Mouse (Mus musculus) MEL (cell line): ENCODE results near the gene Tspoap1. TPM values are rescaled to one million over a fixed set of nuclear protein-coding genes. Genes with fewer than 3 reads are reported as not detected.

ENCODE experiments used
- DNase-seq: peaks from one replicate; pipeline ENCODE4 v3.0.0; 2011; ENCODE audit warnings: low read depth, low spot score
- H3K27ac ChIP-seq: 2 replicates; pipeline ENCODE4 v1.5.1; 2012; ENCODE audit warnings: low read depth, mild to moderate bottlenecking, control low read depth, low read length, moderate library complexity; ENCODE audit not compliant: control insufficient read depth
- H3K27me3 ChIP-seq, 2 experiments: fragments of 150-350 bp in 1 of 2; sonication (generic) in 1 of 2; 2 replicates each; pipeline ENCODE4 v1.6.1; 2012; ENCODE audit warnings: low read length in 2 of 2, mild to moderate bottlenecking in 2 of 2, improper control_type of control experiment in 1 of 2, moderate library complexity in 1 of 2; ENCODE audit not compliant: insufficient read depth in 2 of 2, control insufficient read depth in 1 of 2
- H3K36me3 ChIP-seq, 2 experiments: 2 replicates each; pipeline ENCODE4 v1.6.1; 2012 to 2014; ENCODE audit warnings: low read length in 2 of 2, improper control_type of control experiment in 1 of 2, inconsistent platforms in 1 of 2, mild to moderate bottlenecking in 1 of 2; ENCODE audit not compliant: insufficient read depth in 2 of 2, control insufficient read depth in 1 of 2
- H3K4me1 ChIP-seq, 2 experiments: fragments of 150-350 bp in 1 of 2; sonication (generic) in 1 of 2; 2 replicates each; pipeline ENCODE4 v1.6.1; 2012; ENCODE audit warnings: low read length in 2 of 2, improper control_type of control experiment in 1 of 2, mild to moderate bottlenecking in 1 of 2; ENCODE audit not compliant: insufficient read depth in 2 of 2, control insufficient read depth in 1 of 2
- H3K4me3 ChIP-seq, 2 experiments: fragments of 150-350 bp in 1 of 2; sonication (generic) in 1 of 2; 2 replicates each; pipeline ENCODE4 v1.5.1; 2012; ENCODE audit warnings: low read depth in 2 of 2, low read length in 2 of 2, mild to moderate bottlenecking in 2 of 2, moderate library complexity in 2 of 2, control low read depth in 1 of 2, improper control_type of control experiment in 1 of 2; ENCODE audit not compliant: control insufficient read depth in 1 of 2, insufficient read depth in 1 of 2
- H3K79me2 ChIP-seq: 2 replicates; pipeline ENCODE4 v1.6.1; 2012; ENCODE audit warnings: mild to moderate bottlenecking, low read length, moderate library complexity; ENCODE audit not compliant: control insufficient read depth, poor library complexity, insufficient read depth
- H3K9ac ChIP-seq: 2 replicates; pipeline ENCODE4 v1.6.1; 2012; ENCODE audit warnings: low read depth, mild to moderate bottlenecking, control low read depth, low read length, moderate library complexity; ENCODE audit not compliant: control insufficient read depth, poor library complexity, severe bottlenecking
- H3K9me3 ChIP-seq: fragments of 150-350 bp; sonication (generic); replicated peaks from 2 replicates; pipeline ENCODE4 v1.6.1; 2012; ENCODE audit warnings: mild to moderate bottlenecking, low read length, improper control_type of control experiment, moderate library complexity; ENCODE audit not compliant: insufficient read depth
- BHLHE40 ChIP-seq: IDR thresholded peaks from 2 replicates; pipeline ENCODE4 v1.6.1; 2012; ENCODE audit warnings: low read depth, mild to moderate bottlenecking, inconsistent platforms, low read length, improper control_type of control experiment, borderline replicate concordance
- CHD1 ChIP-seq: IDR thresholded peaks from 2 replicates; pipeline ENCODE4 v1.6.1; 2012; ENCODE audit warnings: low read depth, mild to moderate bottlenecking, inconsistent platforms, low read length, improper control_type of control experiment
- CHD2 ChIP-seq: IDR thresholded peaks from 2 replicates; pipeline ENCODE4 v1.6.1; 2011; ENCODE audit warnings: low read length, improper control_type of control experiment
- E2F4 ChIP-seq: IDR thresholded peaks from 2 replicates; pipeline ENCODE4 v1.6.1; 2011; ENCODE audit warnings: low read depth, low read length, improper control_type of control experiment, borderline replicate concordance
- ELF1 ChIP-seq: IDR thresholded peaks from 2 replicates; pipeline ENCODE4 v1.6.1; 2014; ENCODE audit warnings: low read depth, mild to moderate bottlenecking, inconsistent platforms, low read length, improper control_type of control experiment, moderate library complexity
- EP300 ChIP-seq, 2 experiments: IDR thresholded peaks; 2 replicates each; pipeline ENCODE4 v1.6.1; 2011; ENCODE audit warnings: improper control_type of control experiment in 2 of 2, low read length in 2 of 2, low read depth in 1 of 2, mild to moderate bottlenecking in 1 of 2
- ETS1 ChIP-seq: IDR thresholded peaks from 2 replicates; pipeline ENCODE4 v1.6.1; 2012; ENCODE audit warnings: low read depth, mild to moderate bottlenecking, inconsistent platforms, low read length, improper control_type of control experiment, moderate library complexity
- GABPA ChIP-seq: IDR thresholded peaks from 2 replicates; pipeline ENCODE4 v1.6.1; 2012; ENCODE audit warnings: low read depth, mild to moderate bottlenecking, inconsistent platforms, low read length, improper control_type of control experiment, moderate library complexity
- GATA1 ChIP-seq: IDR thresholded peaks from 2 replicates; pipeline ENCODE4 v1.6.1; 2011; ENCODE audit warnings: low read depth, low read length, improper control_type of control experiment
- HCFC1 ChIP-seq: IDR thresholded peaks from 2 replicates; pipeline ENCODE4 v1.6.1; 2012; ENCODE audit warnings: low read depth, mild to moderate bottlenecking, inconsistent platforms, low read length, improper control_type of control experiment, moderate library complexity
- MAZ ChIP-seq: IDR thresholded peaks from 2 replicates; pipeline ENCODE4 v1.6.1; 2012; ENCODE audit warnings: low read depth, mild to moderate bottlenecking, inconsistent platforms, low read length, improper control_type of control experiment
- MEF2A ChIP-seq: IDR thresholded peaks from 2 replicates; pipeline ENCODE4 v1.6.1; 2014; ENCODE audit warnings: low read depth, mild to moderate bottlenecking, inconsistent platforms, low read length, improper control_type of control experiment; ENCODE audit not compliant: poor library complexity, insufficient replicate concordance, severe bottlenecking; ENCODE audit errors: extremely low read depth
- MXI1 ChIP-seq: IDR thresholded peaks from 2 replicates; pipeline ENCODE4 v1.6.1; 2011; ENCODE audit warnings: mild to moderate bottlenecking, low read depth, low read length, improper control_type of control experiment
- MYB ChIP-seq: IDR thresholded peaks from 2 replicates; pipeline ENCODE4 v1.6.1; 2011; ENCODE audit warnings: mild to moderate bottlenecking, low read depth, low read length, improper control_type of control experiment
- MYC ChIP-seq: IDR thresholded peaks from 2 replicates; pipeline ENCODE4 v1.6.1; 2011; ENCODE audit warnings: low read depth, mild to moderate bottlenecking, low read length, improper control_type of control experiment, moderate library complexity
- NELFE ChIP-seq: IDR thresholded peaks from 2 replicates; pipeline ENCODE4 v1.6.1; 2011; ENCODE audit warnings: low read depth, low read length, improper control_type of control experiment
- RAD21 ChIP-seq: IDR thresholded peaks from 2 replicates; pipeline ENCODE4 v1.6.1; 2011; ENCODE audit warnings: mild to moderate bottlenecking, low read depth, low read length, improper control_type of control experiment
- TAL1 ChIP-seq: IDR thresholded peaks from 2 replicates; pipeline ENCODE4 v1.6.1; 2012; ENCODE audit warnings: mild to moderate bottlenecking, inconsistent platforms, low read length, moderate library complexity, mixed read lengths
- USF1 ChIP-seq: IDR thresholded peaks from 2 replicates; pipeline ENCODE4 v1.6.1; 2014; ENCODE audit warnings: low read depth, mild to moderate bottlenecking, inconsistent platforms, low read length, improper control_type of control experiment, moderate library complexity
- USF2 ChIP-seq, 2 experiments: IDR thresholded peaks; 2 replicates each; pipeline ENCODE4 v1.6.1; 2011 to 2012; ENCODE audit warnings: improper control_type of control experiment in 2 of 2, low read length in 2 of 2, borderline replicate concordance in 1 of 2, inconsistent platforms in 1 of 2, low read depth in 1 of 2, mild to moderate bottlenecking in 1 of 2; ENCODE audit not compliant: insufficient read depth in 1 of 2
- ZC3H11A ChIP-seq: IDR thresholded peaks from 2 replicates; pipeline ENCODE4 v1.6.1; 2012; ENCODE audit warnings: low read depth, mild to moderate bottlenecking, inconsistent platforms, low read length, improper control_type of control experiment
- polyA plus RNA-seq, 2 experiments: library from polyadenylated mRNA; stranded (reverse) in 1 of 2; unstranded in 1 of 2; fragments of >175 nt in 1 of 2; fragments of >200 nt in 1 of 2; gene quantifications; 2 replicates each; pipeline versions ENCODE4 v1.2.1 to v1.2.4; 2012; ENCODE audit warnings: low replicate concordance in 2 of 2, low read depth in 1 of 2; ENCODE audit not compliant: insufficient read length in 2 of 2, insufficient read depth in 1 of 2, missing spikeins in 1 of 2
- total RNA-seq: library from RNA; depleted of rRNA; stranded (reverse); fragments of 300-350 nt; gene quantifications from 2 replicates; pipeline ENCODE4 v1.2.3, GENCODE M21; 2012

Gene Tspoap1
- total and polyA plus RNA-seq, 3 experiments = 5.2 to 8.6 TPM; not detected in 1

DNA sequence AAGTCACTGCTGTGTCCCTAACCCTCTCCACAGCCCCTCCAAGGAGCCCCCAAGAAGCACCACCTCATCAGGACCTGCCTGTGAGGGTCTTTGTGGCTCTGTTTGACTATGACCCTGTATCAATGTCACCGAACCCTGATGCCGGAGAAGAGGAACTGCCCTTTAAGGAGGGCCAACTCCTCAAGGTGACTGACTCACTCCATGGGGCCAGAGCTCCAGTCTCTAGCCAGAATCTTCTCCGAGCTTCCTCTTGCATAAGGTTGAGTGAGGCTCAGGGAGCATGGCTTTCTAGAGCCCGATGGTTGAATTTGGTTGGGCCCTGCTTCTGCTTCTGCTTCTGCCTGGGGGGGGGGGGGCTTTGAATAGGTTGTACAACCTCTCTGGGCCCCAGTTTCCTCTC is 19.1 kb downstream of the Tspoap1 start:
- no peak for TF ChIP-seq CHD1
- TF ChIP-seq TAL1 = no peak
- TF ChIP-seq MAZ = no peak
- TF ChIP-seq NELFE = no peak
- TF ChIP-seq ETS1 = no peak
- TF ChIP-seq MYB = no peak
- no peak for TF ChIP-seq GATA1
- no peak for TF ChIP-seq ZC3H11A
- no peak for TF ChIP-seq MYC
- no peak for TF ChIP-seq E2F4
- no peak for TF ChIP-seq MXI1
- no peak for TF ChIP-seq BHLHE40
- TF ChIP-seq MEF2A = no peak
- no peak for TF ChIP-seq USF2 (IDR thresholded peaks at IDR 0.05; ENCODE audit: borderline replicate concordance in 1 of 2, insufficient read depth in 1 of 2, low read depth in 1 of 2, low read length in 2 of 2)
- no peak for TF ChIP-seq RAD21
- no peak for TF ChIP-seq EP300 (IDR thresholded peaks at IDR 0.05; ENCODE audit: low read depth in 1 of 2, low read length in 2 of 2)
- no peak for TF ChIP-seq CHD2
- no peak for TF ChIP-seq HCFC1
- H3K9ac ChIP-seq = no peak overlapping the region
- no peaks in the 10 kb centered on the region for H3K79me2 ChIP-seq
- H3K4me3 ChIP-seq = no peak overlapping the region
- no peak for DNase-seq
- no peaks in the 10 kb centered on the region for H3K9me3 ChIP-seq
- H3K27ac ChIP-seq = no peak overlapping the region
- no peaks in the 10 kb centered on the region for H3K27me3 ChIP-seq
- peaks cover 0 to 2% of the 10 kb centered on the region in 2 experiments; a peak in 1 of 4 replicates for H3K36me3 ChIP-seq
- H3K4me1 ChIP-seq = no peaks in the 10 kb centered on the region

- Histone ChIP-seq H3K27me3 (no peaks in the 10 kb centered on the region), H3K4me1 (no peaks in the 10 kb centered on the region), H3K36me3 (peaks cover 0 to 2% of the 10 kb centered on the region in 2 experiments; a peak in 1 of 4 replicates), H3K9ac (no peak overlapping the region), H3K79me2 (no peaks in the 10 kb centered on the region), H3K4me3 (no peak overlapping the region), H3K27ac (no peak overlapping the region), H3K9me3 (no peaks in the 10 kb centered on the region)
- TF ChIP-seq GABPA (no peak), USF1 (no peak), E2F4 (no peak), ELF1 (no peak), NELFE (no peak)
- DNase-seq = no peak
Measured at GRCm38 (mm10) chr11:87780130-87780529, 19.8 kb downstream of the Tspoap1 start.
